Mouse (Mus musculus) CH12.LX (cell line): ENCODE measurements at regions not wholly inside any gene's neighbourhood (a gene's known extent, or its start where the extent isn't known, plus 50 kb on each side); places are given as distances from the start of the nearest gene placed in this dataset.
"Not testable (repeated sequence)": the region's sequence is repeated elsewhere in the genome, so short reads cannot be mapped to it uniquely, and the experiment has no call there.

Source experiments
- DNase-seq: peaks from one replicate; pipeline ENCODE4 v3.0.0-alpha.2; 2013; ENCODE audit errors: extremely low read depth
- H3K27ac ChIP-seq: 2 replicates; pipeline ENCODE4 v1.5.1; 2012; ENCODE audit warnings: low read depth, mild to moderate bottlenecking, control low read depth, moderate library complexity; ENCODE audit not compliant: insufficient read depth
- H3K27me3 ChIP-seq: replicated peaks from 2 replicates; pipeline ENCODE3; 2012; ENCODE audit warnings: inconsistent platforms
- H3K36me3 ChIP-seq, 2 experiments: replicated peaks in 1 of 2; 2 replicates each; pipeline versions ENCODE3 to v1.6.1; 2012; ENCODE audit warnings: inconsistent platforms in 1 of 2, low read length in 1 of 2, mild to moderate bottlenecking in 1 of 2, mixed read lengths in 1 of 2, moderate library complexity in 1 of 2; ENCODE audit not compliant: control insufficient read depth in 1 of 2, insufficient read depth in 1 of 2
- H3K4me1 ChIP-seq, 2 experiments: 2 replicates each; pipeline ENCODE4 v1.6.1; 2012; ENCODE audit warnings: inconsistent platforms in 1 of 2, moderate library complexity in 1 of 2; ENCODE audit not compliant: insufficient read depth in 2 of 2, control insufficient read depth in 1 of 2
- H3K4me2 ChIP-seq: 2 replicates; pipeline ENCODE4 v1.6.1; 2012; ENCODE audit warnings: low read depth, mild to moderate bottlenecking, control low read depth; ENCODE audit not compliant: poor library complexity, insufficient read depth, severe bottlenecking
- H3K4me3 ChIP-seq, 3 experiments: fragments of 150-350 bp in 1 of 3; sonication (generic) in 1 of 3; replicated peaks in 1 of 3; 2 replicates each; pipeline versions ENCODE3 to v1.5.1; 2011 to 2012; ENCODE audit warnings: low read depth in 2 of 3, low read length in 2 of 3, mild to moderate bottlenecking in 2 of 3, moderate library complexity in 2 of 3, control low read depth in 1 of 3, improper control_type of control experiment in 1 of 3, inconsistent platforms in 1 of 3, mixed read lengths in 1 of 3; ENCODE audit not compliant: poor library complexity in 1 of 3
- H3K79me2 ChIP-seq: replicated peaks from 2 replicates; pipeline ENCODE4 v1.6.1; 2012; ENCODE audit warnings: mild to moderate bottlenecking, moderate library complexity; ENCODE audit not compliant: control insufficient read depth, poor library complexity, insufficient read depth, severe bottlenecking; ENCODE audit errors: extremely low read depth
- H3K9ac ChIP-seq: 2 replicates; pipeline ENCODE4 v1.6.1; 2012; ENCODE audit warnings: low read depth, mild to moderate bottlenecking, control low read depth, moderate library complexity; ENCODE audit not compliant: insufficient read depth
- H3K9me3 ChIP-seq: replicated peaks from 2 replicates; pipeline ENCODE3; 2012; ENCODE audit warnings: low read length, inconsistent platforms, mixed read lengths
- CHD1 ChIP-seq: IDR thresholded peaks from 2 replicates; pipeline ENCODE4 v1.6.1; 2012; ENCODE audit warnings: low read depth, low read length, improper control_type of control experiment, inconsistent platforms
- IRF4 ChIP-seq: IDR thresholded peaks from 2 replicates; pipeline ENCODE4 v1.6.1; 2014; ENCODE audit warnings: low read depth, mild to moderate bottlenecking, inconsistent platforms, low read length, improper control_type of control experiment
- JUND ChIP-seq: conservative IDR thresholded peaks from 2 replicates; pipeline ENCODE4 v1.6.1; 2011; ENCODE audit warnings: low read depth, low read length, improper control_type of control experiment
- NELFE ChIP-seq: IDR thresholded peaks from 2 replicates; pipeline ENCODE4 v1.6.1; 2011; ENCODE audit warnings: low read depth, low read length, improper control_type of control experiment
- USF2 ChIP-seq: conservative IDR thresholded peaks from 2 replicates; pipeline ENCODE4 v1.6.1; 2011; ENCODE audit warnings: low read depth, low read length, improper control_type of control experiment
- ZC3H11A ChIP-seq: IDR thresholded peaks from 2 replicates; pipeline ENCODE4 v1.6.1; 2012; ENCODE audit warnings: low read depth, mild to moderate bottlenecking, inconsistent platforms, low read length, improper control_type of control experiment
- dilution Hi-C: fragments of 300-500 bp; cut with MboI; formaldehyde crosslinking; loops from 2 replicates; pipeline ENCODE4 v1.14.3; 2020; ENCODE audit warnings: low sequenced_read_pairs; ENCODE audit not compliant: extremely low pct_unique_long_range_greater_than_20kb, extremely low pct_ligation_motif_present
- in situ Hi-C: fragments of 300-500 bp; cut with MboI; formaldehyde crosslinking; loops from 3 replicates; pipeline ENCODE4 v1.14.3; 2019; ENCODE audit warnings: low sequenced_read_pairs, low pct_ligation_motif_present, low pct_unique_long_range_greater_than_20kb, mixed read lengths

GRCm38 (mm10) chr13:97356923-97357807 lies 116.3 kb downstream of the Enc1 start (continued):
- no peak for TF ChIP-seq IRF4

GRCm38 (mm10) chr13:97355411-97355810 lies 114.5 kb downstream of the Enc1 start:
- H3K27ac ChIP-seq, in situ Hi-C loops, H3K4me1 ChIP-seq, H3K79me2 ChIP-seq, H3K9ac ChIP-seq, DNase-seq, H3K4me3 ChIP-seq, H3K4me2 ChIP-seq, dilution Hi-C loops, H3K27me3 ChIP-seq, H3K36me3 ChIP-seq: not testable (repeated sequence)
- H3K9me3 ChIP-seq = peaks cover 35% of the 10 kb centered on the region

- TF ChIP-seq CHD1 = no peak
- dilution Hi-C loops = no loop called here
- H3K36me3 ChIP-seq = no peaks in the 10 kb centered on the region
Observed at GRCm38 (mm10) chr13:97347696-97348095, 106.8 kb downstream of the Enc1 start.

GRCm38 (mm10) chr13:97341218-97341889 lies 100.4 kb downstream of the Enc1 start:
- H3K4me1 ChIP-seq = no peaks in the 10 kb centered on the region
- H3K4me3 ChIP-seq = no peak overlapping the region
- H3K36me3 ChIP-seq = no peaks in the 10 kb centered on the region
- in situ Hi-C loops = no loop called here
- dilution Hi-C loops = no loop called here
- H3K79me2 ChIP-seq = no peaks in the 10 kb centered on the region
- no peak overlapping the region for H3K9ac ChIP-seq
- TF ChIP-seq ZC3H11A = no peak
- no peak for TF ChIP-seq USF2
- no peak for TF ChIP-seq NELFE
- TF ChIP-seq JUND = no peak
- DNase-seq = no peak
- no peak overlapping the region for H3K4me2 ChIP-seq
- no peak overlapping the region for H3K27ac ChIP-seq
- H3K27me3 ChIP-seq = no peaks in the 10 kb centered on the region
- H3K9me3 ChIP-seq = peaks cover 17% of the 10 kb centered on the region

More at GRCm38 (mm10) chr13:97347696-97348095, 106.8 kb downstream of the Enc1 start:
- Histone ChIP-seq H3K27me3 (no peaks in the 10 kb centered on the region), H3K4me2 (no peak overlapping the region), H3K9ac (no peak overlapping the region), H3K4me3 (no peak overlapping the region), H3K27ac (no peak overlapping the region), H3K4me1 (no peaks in the 10 kb centered on the region), H3K9me3 (peaks cover 20% of the 10 kb centered on the region), H3K79me2 (no peaks in the 10 kb centered on the region)
- in situ Hi-C loops = no loop called here
- no peak for DNase-seq
